Mouse (Mus musculus) left cerebral cortex, postnatal 25 days (tissue): ENCODE data around the gene Rin3. TPM values are rescaled to one million over a fixed set of nuclear protein-coding genes. Genes with fewer than 3 reads are reported as not detected.

ENCODE experiments used
- DNase-seq, 2 experiments: peaks; one replicate each; pipeline ENCODE4 v3.0.0; 2022; ENCODE audit warnings: low spot score in 2 of 2, mixed read lengths in 1 of 2
- intact Hi-C: fragments of 180-260 bp; cut with DNase I; formaldehyde crosslinking; loops from one replicate; pipeline ENCODE4 v1.15.1; 2025
- total RNA-seq, 2 experiments: library from RNA; stranded (reverse); gene quantifications; 2 replicates each; pipeline ENCODE4 v1.2.3; 2021

The Rin3 gene
- total RNA-seq, 2 experiments from 2014 or later, result 2.7 to 3.1 TPM

DNA sequence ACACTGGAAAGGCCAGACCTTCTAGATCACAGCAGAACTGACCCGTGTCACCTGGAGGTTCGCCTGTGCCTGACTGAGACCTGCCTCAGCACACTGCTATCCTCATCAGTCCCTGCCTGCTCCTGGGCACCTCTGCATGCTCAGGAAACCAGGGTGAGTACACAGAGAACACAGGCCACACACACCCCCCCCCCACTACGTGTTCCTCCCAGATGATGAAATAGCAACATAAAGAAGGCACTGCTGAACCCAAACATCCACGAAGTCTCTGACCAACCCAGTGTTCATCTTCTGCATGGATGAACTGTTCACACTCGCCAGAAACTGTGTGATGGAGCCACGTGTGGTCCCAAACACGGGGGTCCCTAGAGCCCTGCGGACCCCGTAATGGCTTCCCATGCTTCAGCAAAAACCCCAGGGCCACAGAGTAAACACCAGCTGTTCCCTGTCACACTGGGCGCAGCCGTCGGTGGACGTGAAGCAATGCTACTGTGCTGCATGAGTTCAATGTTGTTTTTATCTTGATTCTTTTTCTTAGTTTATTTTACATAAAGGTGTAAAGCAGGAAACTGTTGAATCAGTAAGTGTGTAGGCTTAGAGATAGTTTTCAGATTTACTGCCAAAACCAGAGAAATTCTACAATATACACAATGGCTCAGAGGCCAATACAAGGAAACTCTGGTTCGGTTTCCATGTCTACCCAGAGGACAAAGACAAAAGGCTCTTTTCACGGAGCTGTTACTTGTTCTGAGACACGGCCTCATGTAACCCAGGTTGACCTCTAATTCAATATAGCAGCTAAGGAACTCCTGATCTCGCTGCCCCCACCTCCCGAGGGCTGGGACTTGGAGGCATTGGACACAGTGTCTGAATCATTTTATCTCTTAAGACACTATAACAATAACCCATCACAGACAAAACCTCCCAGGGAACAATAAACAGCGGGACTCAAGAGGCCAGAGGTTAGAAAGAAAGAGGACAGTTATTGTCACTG lies 113.4 kb downstream of the Rin3 start:
- DNase-seq, result no peak
- intact Hi-C loops, result loop anchor here (10.0 kb wide), 1 partner anchor 319 kb away; no protein-coding TSS in a partner anchor

DNA sequence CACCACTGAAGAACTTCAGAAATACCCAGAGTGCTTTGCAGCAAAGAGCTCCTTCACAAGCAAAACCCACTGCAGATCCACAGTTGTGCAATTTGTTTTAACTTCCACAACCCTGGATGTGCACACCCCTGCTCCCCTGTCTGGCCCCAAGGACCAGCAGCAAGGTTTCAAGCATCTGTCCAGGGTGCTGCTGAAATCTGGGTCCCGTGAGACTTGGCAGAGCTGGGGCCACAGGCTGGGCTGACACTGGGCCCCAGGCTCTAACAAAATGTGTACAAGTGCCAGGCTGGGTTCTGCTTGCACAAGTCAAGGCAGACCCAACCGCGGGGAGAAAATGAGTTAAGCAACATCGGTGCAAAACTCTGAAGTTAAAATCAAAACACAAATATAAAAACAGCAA lies 115.7 kb downstream of the Rin3 start:
- no peak for DNase-seq
- intact Hi-C loops, result loop anchor here (10.0 kb wide), 1 partner anchor 316 kb away; no protein-coding TSS in a partner anchor

DNA sequence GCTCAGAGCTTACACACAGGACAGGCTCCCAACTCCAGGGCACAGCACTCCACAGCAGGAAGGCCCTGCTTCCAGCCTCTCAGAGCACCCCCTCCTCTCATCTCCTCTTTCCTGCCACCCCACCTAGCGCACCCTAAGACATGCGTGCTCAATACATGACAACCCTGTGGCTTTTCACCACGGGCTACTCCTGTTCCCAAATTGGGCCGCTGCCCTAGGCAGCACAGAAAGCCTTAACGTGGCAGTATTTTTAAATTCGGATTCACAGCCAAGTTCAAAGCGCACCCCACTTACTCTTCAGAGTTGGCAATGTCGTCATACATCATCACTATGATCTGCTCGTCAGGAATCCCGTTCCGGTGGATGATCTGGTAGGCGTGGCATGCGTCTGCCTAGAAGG lies 130.3 kb downstream of the Rin3 start:
- intact Hi-C loops, result no loop called here
- DNase-seq, result no peak

DNA sequence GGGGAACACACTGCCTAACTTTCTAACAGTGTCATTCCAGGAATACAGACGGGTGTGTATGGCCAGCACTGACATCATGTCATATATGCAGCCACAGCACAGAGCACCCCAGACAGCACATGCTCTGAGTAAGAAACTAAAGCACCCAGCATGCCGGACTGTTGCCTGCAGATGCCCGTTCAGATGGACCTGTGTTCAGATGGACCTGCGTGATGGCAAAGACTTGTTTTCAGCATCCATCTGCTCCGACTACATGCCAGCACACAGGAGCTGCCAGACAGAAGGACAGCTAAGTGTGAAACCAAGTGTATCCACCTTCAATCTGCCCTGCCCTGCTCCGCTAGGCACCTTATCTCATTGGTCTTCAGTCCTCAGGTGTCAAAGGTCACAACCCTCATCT lies 131.8 kb downstream of the Rin3 start:
- intact Hi-C loops, result no loop called here
- no peak for DNase-seq

DNA sequence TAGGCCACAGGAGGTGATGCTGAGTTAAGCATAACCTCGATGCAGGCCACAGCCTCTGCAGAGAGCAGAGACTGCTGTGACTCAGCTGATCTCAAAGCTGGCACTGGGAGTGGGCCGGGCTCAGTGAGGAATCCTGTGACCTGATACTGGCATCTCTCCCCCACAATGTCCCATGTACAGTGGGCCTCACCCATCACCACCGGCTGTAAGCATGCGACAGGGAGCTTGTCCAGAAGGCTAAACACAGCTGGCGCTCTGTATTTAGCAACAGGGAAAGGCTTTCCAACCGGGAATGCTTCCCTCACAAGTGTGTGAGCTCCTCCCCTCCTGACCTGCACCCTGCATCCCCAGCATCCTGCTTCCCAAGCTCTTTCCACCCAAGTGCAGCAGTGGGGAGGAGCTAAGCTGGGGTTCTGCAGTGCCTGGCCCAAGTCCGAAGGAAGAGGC lies 133.6 kb downstream of the Rin3 start:
- peak; percentile 40 to 63 for DNase-seq

DNA sequence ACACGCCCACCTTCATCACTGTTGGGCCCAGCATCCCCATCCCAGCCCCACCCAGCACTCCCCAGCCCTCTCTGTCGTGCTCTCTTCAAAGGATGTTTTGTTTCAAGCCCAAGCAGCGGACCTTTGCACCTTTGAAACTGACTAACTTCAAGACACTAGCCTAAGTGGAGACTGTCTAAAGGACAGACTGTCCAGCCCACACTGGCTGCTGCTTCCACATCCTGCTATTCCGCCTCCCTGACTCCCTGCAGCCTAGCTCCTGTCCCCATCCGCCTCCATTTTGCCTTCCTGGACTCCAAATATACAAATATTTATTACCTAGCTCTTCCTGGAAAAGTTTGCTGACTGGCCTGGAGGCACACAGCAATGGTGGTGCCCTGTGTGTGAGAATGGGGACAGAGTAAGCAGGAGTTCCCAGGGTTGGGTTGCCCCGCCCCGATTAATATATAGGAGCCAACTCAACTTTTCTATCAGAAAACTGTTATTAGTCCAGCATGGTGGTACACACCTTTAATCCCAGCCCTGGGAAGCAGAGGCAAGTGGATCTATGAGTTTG lies 134.2 kb downstream of the Rin3 start:
- DNase-seq, result no peak

More for the DNA sequence above, 133.6 kb downstream of the Rin3 start:
- intact Hi-C loops, result no loop called here

DNA sequence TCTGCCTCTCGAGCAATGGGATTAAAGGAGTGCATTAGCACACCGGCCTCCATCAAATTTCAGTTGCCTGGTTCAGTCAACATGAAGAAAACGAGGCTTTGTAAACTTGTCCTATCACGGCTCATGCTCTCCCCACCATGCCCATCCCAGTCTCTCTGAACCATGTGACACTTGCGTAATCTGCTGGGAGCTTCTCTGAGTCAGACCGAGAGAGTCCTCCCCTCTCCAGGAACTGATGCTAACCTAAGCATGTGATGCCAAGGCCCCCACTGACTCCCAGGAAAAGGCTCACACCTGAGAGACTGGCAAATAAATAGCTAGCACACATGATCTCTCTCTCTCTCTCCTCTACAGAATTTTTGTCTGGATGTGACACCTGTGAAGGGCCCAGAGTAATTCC lies 134.9 kb downstream of the Rin3 start:
- DNase-seq, result no peak
- intact Hi-C loops, result no loop called here

More for the DNA sequence above, 134.2 kb downstream of the Rin3 start:
- intact Hi-C loops, result no loop called here

DNA sequence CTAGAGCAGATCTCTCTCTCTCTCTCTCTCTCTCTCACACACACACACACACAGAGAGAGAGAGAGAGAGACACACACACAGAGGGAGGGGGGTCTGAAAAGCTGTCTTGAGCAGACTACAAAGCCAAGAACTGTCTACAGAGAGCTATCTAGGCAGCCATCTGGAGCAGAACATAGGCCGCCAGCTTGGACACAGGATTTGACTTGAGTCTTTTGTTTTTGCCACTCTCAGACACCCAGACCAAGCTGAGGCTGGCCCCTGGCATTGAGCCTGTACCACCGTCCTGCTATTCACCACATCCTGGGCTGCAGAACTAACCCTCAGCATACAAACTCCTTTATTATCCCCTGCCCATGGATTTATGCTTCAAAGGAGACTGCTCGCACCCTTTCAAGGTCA lies 136.7 kb downstream of the Rin3 start:
- peak in 1 of 2 experiments; percentile 47 for DNase-seq
- intact Hi-C loops, result no loop called here

DNA sequence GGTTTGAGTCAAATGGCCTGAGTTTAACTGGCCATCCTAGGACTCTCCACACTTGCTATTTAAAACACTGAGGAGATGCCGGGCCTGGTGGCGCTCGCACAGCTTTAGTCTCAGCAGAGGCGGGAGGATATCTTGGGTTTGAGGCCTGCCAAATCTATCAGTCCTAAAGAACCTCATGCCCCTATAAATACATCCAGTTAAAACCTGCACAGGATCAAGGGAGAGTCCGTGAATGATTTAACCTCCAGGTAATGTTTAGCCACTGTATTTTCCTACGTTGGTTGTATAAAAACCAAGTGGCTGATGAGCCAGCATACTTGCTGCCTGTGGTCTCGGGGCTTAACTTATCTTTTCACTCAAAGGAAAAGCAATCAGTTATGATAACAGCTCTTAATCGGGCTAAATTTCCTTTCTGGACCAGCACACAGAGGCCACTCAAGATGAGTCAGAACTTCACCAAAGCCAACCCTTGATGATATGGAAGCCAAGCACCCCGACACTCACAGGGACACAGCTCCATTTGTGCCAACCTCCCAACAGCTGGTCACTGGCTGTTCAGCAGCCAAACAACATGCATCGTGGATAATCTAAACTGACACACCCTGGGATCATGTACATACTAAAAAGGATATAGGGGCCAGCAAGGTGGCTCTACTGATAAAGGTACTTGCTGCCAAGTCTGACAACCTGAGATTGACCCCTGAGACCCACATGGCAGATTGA lies 137.5 kb downstream of the Rin3 start:
- no peak for DNase-seq
- intact Hi-C loops, result no loop called here

DNA sequence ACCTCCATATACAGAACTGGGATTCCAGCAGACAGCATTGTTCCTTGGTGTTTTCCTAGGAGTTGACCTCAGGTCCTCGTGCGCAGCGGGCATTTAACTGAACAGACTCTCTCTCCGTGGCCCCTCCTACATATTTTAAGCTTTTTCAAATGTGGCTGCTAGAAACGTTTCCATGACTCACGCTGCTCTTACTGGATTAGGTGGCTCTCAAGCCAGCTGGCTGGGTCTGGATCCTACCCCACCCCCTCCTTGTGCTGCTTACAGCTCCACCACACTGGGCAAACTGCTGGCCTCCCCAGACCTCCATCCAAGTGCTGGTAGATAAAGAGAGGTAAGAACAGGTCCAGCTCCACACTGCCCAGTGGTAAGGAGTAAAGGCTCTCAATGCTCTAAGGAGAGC lies 139.2 kb downstream of the Rin3 start:
- peak in 1 of 2 experiments; percentile 84 for DNase-seq
- intact Hi-C loops, result no loop called here

DNA sequence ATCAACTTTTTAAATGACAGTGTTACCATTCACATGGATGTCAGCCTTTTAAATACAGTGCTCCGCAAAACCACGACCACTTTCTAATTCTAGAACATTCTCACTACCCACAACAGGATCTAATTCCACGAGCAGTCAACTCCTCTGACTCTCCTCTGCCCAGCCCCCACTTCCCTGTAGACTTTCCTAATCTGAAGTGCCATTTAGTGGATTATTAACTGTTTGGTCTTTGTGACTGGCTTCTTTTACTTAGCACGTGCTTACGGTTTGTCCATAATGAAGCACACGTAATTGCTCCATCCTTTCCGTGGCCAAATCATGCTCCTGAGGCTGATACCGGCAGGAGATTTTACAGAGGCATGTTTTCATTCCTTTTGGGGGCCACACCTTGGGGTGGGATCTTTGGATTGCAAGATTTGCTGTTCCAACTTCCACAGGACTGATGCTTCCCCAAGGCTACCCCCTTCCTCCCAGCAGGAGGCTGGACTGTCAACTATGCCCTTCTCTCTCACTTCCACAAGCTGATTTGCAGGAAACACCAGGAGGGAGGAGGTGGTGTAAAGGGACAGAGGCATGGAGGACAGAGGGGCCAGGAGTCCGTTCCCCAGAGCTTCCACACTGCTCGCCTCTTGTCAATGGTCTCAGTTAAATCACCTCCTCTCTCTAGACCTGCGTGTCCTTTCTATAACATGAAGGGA lies 139.9 kb downstream of the Rin3 start:
- DNase-seq, result no peak
- intact Hi-C loops, result no loop called here

DNA sequence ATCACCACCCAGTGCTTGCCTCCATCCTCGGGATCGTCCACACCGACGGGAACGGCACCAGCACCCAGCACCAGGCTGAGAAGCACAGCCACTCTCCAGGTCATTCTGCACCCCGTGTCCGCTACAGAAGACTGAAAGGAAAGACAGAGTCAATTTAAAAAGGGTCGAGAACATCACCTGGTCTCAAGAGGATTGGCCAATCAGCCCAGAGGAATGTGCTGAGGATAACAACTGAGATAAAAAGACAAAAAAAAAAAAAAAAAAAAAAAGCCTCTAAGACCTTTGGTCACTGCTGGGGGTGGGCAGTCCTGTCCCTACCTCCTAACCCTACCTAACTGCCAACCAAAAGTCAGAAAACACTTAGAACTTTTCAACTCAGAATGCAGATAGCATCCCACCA lies 140.8 kb downstream of the Rin3 start:
- intact Hi-C loops, result no loop called here
- DNase-seq, result no peak

DNA sequence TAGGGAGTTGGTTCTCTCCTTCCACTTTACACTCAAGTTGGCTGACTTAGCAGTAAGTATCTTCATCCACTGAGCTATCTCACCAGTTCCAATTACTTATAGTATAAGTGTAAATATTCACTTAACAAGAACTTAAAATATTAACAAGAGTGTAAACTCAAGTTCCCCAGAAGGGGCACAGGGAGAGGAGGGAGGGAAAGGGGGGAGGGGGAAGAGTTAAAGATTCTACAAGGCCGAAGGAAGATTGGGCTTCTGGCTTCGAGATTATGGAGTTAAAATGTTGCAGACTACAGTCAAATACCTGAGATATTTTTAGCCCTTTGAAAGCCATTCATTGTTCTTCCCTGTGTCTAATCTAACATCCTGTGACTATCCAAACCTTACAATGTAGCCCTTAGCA lies 141.6 kb downstream of the Rin3 start:
- intact Hi-C loops, result no loop called here

DNA sequence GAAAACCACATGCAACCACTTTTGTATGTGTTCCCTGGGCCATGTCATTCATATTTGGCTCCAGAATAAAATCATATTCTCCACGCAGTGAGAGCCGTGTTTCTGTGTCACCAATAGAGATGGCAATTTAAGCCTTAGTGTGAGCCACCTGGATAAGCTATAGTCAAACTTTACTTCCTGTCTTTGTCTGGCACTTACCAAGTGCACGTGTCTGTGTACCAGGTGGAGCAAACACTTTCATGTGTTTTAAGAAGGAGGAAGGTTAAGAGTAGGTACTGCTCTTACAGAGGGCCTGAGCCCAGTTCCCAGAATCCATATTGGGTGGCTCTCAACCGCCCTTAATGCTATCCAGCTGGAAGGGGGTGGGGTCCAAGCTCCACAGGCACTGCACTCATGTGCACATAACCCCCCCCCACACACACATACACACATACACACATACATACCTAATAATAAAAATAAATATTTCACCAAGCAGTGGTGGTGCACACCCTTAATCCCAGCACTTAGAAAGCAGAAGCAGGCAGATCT lies 142.3 kb downstream of the Rin3 start:
- intact Hi-C loops, result no loop called here
- no peak for DNase-seq

More for the DNA sequence above, 141.6 kb downstream of the Rin3 start:
- DNase-seq, result no peak

DNA sequence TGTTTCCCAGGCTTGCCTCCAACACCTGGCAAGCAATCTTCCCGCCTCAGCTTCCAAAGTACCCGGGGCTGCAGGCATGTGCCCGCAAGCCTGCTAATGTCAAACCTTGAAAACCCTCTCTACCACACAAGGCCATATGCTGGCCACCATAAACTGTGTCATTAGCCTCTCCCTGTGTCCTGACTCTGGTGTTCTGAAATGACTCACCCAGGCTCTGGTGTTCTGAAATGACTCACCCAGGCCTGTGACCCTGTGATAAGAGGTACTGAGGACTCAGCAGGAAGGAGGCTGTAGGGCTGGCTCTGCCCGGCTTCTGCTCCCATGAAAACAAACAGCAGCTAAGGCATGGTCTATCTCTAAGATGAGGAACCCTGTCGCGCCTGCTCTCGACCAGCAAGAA lies 143.4 kb downstream of the Rin3 start:
- intact Hi-C loops, result no loop called here
- DNase-seq, result no peak

DNA sequence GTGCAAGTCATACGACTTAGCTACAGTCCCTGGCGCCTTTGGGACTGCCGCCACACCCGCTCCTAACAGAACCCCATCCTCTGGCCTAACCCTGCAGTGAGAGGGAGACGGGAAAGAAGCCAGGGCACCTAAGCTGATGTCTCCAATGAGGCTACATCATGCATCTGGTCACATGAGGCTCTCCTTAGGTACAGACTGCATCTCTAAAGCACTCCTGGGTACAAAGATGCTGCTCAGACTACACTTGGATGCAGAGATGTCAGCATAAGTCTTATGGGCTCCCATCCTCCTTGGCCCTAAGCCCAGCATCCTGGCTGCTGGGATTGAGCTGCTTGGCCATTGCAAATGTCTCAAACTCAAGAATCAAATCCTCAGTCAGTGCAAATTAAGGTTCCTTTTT lies 146.8 kb downstream of the Rin3 start:
- intact Hi-C loops, result no loop called here
- DNase-seq, result no peak

DNA sequence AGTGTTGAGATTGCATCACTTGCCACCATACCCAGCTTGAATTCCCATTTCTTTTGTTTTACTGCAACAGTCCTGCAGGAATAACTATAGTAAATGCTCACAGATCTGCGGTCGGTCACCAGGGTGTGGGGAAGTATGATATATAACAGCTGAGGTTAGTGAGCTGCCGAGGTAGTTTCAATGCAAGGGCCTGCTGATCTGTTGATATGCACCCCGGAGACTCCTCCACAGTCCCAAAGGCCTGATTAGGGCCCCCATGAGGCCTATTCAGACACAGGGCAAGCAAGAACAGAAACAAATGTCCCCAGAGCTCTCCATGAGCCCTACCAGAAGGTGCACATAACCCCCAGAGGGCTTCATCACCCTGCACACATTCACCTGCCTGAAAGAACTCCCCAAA lies 147.4 kb downstream of the Rin3 start:
- no peak for DNase-seq
- intact Hi-C loops, result no loop called here

DNA sequence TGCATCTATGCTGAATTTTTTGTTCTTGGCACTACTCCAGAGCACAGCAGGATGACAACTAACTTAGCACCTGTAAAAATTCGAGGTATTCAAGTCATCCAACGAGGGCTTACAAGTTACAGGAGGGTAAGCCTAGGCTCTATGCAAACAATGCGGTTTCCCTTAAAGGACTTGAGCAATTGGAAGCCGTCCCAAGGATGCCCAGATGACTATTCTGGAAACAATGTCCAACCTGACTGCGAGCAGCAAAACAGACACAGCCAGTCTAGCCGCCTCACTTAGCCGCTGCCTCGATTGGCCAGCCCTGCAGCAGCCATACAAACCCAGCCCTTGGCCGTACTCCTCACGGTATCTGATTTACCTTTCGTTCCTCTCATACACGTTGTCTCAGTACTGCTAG lies 149.4 kb downstream of the Rin3 start:
- intact Hi-C loops, result no loop called here
- no peak for DNase-seq

DNA sequence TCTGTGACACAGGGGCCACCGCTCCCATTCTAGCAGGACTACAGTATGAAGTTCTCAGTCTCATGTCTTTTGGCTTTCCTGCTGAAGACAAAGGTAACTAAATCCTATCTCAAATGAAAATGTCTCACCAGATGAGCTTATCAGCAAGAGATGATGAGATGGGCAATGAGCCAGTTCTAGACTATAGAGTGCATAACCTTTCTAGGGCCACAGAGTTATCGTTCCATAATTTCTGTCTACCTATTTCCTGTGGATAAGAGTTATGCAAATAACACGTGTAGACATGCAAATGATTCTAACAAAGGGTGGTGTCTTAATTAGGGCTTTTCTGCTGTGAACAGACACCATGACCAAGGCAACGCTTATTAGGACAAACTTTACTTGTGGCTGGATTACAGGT lies 151.3 kb downstream of the Rin3 start:
- intact Hi-C loops, result no loop called here
- no peak for DNase-seq
